Mouse (Mus musculus): ENCODE measurements at regions not wholly inside any gene's neighbourhood (a gene's known extent, or its start where the extent isn't known, plus 50 kb on each side); places are given as distances from the start of the nearest gene placed in this dataset.

DNA sequence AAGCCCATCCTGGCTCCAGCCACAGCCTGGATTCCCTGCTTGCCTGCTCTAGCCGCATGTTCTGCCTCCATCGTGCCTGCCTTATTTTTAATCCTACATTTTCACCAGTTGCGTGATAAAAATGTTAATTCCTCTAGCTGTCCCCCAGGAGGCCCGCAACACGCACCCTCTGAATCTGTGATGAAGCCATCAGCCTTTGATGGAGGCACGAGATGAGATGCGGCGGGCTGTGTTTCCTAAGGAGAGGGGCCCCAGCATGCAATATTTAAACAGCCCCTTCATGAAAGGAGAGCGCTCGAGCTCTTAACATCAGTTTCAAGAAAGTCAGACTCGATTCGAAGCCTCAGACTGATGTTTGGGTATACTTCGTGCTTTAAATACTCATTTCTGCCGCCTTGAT lies 76.3 kb downstream of the Nptx2 start:
- DNase-seq (ENCODE audit: low spot score in 2 of 2), result no peak

DNA sequence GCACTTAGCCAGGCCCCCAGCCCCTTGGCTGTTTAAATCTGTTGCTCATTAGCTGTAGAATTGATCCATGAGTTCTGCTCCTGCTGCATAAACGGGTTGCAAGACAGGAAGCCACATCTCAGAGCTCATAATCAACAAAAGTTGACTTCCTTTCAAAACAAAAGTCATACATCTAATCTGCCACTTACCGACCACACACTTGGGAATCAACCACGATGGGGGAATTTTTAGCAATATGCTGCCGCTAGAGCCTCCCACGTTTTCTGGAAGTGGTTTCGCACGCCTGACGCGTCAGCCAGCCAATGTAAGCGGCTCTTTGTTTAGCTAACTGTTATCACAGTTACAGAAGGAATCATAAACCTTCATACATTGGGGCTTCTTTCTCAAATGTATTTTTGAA lies 77.7 kb downstream of the Nptx2 start:
- DNase-seq (ENCODE audit: low spot score in 2 of 2), result peak; percentile 27 to 69

DNA sequence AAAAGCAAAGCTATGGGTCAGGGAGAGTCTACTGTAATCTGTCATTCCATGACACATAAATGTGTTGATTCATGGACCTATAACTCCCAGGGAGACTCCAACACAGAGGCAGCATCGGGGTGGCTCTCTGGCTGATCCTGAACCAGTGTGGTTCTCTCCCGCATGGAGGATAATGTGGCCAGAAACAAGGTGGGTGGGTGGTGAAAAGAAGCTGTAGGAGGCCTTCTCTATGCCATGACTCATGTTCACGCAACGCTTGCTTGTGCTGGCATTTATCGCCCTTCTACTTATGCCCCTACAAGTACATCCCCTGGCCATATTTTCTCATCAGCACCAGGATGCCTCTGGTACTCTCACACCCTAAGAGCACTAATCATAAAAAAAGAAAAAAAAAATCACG lies 86.6 kb downstream of the Nptx2 start:
- no peak for DNase-seq (ENCODE audit: low spot score in 2 of 2)

DNA sequence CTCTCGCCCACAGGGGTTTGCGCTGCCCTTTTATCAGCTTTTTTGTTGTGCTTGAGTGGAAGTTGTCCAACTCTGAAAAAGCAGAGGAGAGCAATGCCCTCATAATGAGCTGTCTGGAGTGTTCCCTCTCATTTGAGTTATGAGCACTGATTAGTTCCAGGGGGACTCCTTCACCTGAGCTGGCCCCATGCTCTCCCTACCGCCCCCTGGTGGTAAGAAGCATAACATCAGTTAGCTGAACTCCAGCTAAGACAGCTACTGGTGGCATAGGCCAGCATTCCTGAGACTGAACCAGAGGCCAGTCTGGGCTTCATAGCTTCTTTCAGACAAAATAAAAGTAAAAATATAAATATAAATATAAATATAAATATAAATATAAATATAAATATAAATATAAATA lies 92.9 kb downstream of the Nptx2 start:
- peak in 1 of 2 experiments; percentile 42 for DNase-seq (ENCODE audit: low spot score in 2 of 2)

DNA sequence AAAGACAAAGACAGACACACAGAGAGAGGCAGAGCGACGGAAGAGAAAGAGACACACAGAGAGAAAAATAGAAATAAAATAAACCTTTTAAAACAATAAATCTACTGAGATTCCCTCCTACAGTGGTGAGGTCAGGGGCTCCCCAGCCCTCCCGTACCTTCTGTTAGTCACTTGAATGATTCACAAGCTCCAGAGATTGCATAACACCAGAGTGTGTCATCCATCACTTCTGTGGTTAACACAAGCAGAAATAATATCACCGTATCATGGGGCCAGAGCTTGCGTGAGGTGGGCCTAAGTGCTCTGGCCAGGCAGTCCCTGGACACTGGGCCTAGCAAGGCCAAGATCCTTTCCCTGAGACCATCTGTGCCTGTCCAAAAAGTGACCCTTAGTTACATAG lies 93.9 kb downstream of the Nptx2 start:
- no peak for DNase-seq (ENCODE audit: low spot score in 2 of 2)

DNA sequence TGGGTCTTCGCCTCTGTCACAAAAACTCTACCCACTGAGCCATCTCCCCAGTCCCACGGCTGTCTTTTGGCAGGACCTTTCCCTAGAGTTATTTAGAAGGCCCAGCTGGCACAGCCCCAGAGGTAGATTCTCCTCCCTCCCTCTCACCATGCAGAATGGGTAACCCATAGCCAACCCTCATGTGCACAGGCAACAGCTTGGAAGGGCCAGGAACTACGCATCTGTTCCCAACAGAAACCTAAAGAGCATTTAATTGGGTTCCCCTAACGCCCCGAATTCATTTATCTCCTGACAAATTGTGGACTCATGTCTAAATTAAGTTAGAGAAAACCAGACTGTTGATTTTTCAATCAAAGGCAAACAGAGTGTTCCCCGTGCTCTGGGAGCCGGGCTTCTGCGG lies 97.1 kb downstream of the Nptx2 start:
- no peak for DNase-seq (ENCODE audit: low spot score in 2 of 2)

DNA sequence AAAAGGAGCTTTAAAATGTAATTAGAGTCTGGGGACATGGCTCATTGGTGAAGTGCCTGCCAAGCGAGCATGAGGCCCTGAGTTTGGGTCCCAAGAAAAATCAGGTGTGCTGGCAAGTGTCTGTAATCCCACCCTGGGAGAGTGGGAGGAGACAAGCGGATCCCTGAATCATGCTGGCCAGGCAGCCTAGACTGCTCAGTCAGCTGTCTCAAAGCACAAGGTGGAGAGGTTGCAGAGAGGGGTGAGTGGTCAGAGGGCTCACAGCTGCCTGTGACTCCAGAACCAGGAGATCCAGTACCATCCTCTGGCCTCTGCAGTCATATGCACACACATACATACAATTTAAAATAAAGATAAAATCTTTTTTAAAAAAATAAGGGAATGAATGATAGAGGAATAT lies 97.7 kb downstream of the Nptx2 start:
- DNase-seq (ENCODE audit: low spot score in 2 of 2), result no peak

DNA sequence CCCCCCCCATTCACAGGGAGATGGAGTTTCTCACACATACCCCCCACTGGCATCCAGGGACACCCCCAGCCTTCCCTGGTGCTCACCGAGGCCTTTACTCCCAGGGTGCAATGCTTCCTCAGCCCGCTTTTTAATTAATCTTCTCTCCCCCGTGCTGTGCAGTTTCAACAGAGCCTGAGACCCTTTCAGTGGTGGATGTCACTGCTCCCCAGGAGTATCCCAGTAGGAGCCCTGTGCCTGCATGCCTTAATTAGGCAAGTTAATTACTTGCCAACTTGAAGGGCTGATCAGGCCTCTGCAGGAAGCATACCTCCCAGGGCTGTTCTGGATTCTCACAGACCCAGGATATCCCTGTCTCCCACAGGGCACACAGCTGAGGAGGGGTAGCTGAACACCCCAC lies 99.7 kb downstream of the Nptx2 start:
- DNase-seq (ENCODE audit: low spot score in 2 of 2), result no peak

DNA sequence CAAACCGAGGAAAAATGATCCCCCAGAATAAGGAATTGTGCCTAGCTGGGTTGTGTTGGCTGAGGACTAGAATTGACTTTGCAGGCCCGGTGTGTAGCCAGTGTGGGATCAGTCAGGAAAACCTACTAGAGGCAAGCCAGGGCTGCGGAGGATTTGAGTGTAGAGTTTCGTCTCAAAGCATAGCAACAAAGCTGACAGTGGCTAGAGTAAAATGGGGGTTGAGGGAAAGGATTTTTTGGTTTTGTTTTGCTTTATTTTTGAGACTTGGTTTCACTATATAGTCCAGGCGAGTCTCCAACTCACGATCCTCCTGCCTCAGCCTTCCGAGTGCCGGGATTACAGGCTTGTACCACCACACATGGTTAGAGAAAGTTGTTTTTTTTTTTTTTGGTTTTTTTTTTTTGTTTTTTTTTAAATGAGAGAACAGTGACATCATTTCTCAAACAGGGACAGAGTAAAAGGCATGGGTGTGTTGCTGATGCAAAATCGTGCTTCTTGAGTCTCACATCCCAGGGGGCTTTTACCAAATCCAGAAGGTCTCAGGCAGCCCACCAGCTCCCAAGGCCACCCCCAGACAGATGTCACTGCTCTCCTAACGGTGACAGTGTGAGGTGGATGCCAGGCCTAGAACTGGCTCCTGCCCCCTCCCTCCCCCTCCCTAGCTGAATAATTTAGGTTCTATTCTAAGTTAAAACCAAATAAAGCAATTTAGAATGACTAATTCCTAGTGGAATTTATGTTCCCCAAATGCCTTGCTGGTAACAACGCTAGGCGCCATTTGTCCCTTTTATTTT lies 101.8 kb downstream of the Nptx2 start:
- peak in 1 of 2 experiments; percentile 37 for DNase-seq (ENCODE audit: low spot score in 2 of 2)

DNA sequence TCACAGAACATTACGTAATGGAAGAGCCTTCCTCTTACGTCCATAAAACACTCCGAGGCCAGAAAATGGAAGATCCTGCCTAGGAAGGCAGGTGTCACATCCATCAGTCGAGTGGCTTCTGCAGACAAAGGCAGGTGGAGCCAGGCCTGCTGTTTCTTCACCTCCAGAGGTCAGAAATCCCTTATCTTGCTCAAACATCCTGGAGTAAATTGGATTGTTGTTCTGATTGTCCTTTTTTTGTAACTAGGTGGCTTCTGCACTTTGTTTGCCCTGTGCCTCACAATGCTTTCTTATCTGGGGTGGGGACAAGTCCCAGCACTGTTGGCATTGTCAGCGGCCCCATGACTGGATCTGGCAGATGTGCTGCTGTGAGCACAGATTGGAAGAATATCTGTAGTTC lies 106.5 kb downstream of the Nptx2 start:
- no peak for DNase-seq (ENCODE audit: low spot score in 2 of 2)

DNA sequence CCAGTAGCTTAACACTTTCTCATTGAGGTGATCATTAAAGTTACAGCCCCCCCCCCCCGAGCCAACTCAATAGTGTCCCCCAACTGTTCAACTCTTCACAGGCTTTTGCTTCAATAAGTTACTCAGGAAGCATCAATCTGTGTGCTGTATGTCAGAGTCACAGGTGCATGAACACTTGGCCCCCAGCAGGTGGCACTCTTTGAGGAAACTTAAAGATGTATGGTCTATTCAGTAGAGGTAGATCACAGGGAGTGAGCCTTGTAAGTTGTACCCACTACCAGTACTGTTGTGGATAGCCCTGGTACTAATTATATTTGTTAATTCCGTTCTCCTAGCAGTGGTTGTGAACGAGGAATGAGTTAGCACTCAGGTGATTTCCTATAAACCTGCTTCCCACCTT lies 99.6 kb downstream of the Tmem130 start:
- no peak for DNase-seq (ENCODE audit: low spot score in 2 of 2)

DNA sequence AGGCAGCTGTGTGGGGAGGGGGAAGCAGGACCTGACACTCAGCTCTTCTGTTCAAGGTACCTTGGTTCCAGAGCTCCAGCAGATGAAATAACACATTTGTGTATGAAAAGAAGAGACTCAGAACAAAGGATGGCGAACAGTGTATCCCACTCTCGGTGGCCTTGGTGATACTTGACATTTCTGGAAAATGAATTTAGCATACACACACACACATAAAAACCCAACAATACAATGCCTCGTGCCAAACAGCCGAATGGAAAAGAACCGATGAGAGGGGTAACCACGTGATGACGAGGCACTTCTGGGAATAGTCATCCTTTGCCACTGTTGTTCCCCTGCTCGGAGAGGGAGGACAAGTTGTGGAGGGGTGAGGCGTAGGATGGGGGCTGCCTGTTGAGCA lies 97.6 kb downstream of the Tmem130 start:
- no peak for DNase-seq (ENCODE audit: low spot score in 2 of 2)

DNA sequence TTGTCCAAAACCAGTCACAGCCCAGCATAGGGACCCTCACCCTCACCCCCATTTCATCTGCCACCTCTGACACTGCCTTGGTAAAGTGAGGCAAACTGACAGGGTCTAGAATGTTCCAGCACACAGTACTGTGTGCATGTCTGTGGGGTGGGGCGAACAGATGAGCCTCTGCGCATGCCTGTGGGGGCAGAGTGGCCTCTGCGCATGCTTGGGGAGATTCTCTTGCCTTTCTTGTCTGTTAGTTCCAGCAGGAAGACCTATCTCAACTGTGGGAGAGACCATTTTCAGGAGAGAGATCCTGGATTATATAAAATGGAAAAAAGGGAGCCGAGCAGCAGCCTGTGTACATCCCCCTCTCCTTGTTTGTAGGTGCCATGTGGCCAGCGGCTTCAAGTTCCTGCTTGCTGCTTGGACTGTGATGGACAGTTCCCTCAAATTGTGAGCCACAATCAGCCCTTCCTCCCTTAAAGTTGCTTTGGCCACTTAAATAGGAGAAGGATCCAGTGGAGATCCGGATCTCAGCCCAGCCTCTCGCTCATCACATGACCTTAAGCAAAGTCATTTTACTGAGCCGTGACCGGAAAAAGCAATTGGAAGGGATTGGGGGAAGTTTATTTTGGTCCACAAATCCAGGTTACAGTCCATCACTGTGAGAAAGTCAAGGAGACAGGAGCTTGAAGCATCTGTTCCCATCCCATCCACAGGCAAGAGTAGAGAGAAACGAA lies 96.9 kb downstream of the Tmem130 start:
- DNase-seq (ENCODE audit: low spot score in 2 of 2), result no peak

DNA sequence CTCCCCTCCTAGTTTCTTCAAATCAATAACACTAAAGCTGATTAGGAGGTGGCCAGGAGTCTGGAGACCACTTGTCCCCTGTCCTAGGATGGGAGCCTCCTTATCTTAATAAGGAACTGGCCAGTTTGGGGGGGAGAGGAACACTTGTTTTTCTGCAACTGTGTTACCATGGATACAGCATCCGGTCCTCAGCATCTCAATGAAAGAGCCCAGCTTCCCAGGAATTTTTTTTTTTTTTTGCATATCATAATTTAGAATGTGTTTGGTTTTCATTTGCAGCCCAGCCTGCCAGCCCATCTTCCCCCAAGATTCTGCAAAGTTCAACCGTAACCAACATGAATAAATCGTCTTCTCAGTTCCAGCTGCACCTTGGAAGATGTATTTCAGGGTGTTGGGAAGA lies 93.6 kb downstream of the Tmem130 start:
- DNase-seq (ENCODE audit: low spot score in 2 of 2), result peak in 1 of 2 experiments; percentile 8

DNA sequence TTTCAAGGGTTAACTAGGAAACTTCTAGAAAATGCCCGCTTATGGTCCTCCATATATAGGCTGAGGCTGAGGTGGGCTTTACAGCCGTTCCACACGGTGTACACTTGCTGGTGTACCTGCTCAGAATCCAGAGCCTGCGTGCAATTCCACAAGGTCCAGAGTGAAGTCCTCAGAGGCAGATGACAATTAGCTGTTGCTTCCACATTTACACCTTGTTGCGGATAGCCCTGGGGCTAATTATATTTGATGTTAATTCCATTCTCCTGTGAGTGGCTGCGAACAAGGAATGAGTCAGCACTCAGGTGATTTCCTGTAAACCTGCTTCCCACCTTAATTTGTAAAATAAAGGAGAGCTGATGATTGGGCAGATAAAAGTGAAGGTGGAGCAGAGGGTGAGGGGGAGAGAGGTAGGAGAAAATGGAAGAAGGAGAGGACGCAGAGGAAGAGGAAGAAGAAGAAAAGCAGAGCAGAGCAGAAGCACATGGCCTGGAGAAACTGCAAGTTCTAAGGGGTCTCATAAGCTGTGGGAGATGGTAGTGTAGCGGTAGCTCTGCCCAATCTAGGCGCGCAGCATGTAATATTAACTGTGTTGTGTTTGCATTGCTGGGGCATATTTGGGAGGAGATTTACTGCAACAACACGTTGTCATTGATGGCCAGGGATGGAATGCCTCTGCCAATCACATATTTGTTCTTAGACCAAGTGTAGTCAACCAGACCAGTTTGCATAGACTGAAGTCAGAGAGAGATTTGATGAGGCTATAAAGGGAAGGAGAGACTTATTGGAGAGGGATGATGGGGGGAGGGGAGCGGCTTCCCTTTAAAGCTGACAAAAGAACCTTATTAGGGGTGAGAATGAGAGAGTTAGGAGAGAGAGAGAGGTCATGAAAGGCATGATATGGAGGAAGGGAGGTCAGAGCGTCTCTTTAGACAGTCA lies 82.5 kb downstream of the Tmem130 start:
- no peak for DNase-seq (ENCODE audit: low spot score in 2 of 2)

DNA sequence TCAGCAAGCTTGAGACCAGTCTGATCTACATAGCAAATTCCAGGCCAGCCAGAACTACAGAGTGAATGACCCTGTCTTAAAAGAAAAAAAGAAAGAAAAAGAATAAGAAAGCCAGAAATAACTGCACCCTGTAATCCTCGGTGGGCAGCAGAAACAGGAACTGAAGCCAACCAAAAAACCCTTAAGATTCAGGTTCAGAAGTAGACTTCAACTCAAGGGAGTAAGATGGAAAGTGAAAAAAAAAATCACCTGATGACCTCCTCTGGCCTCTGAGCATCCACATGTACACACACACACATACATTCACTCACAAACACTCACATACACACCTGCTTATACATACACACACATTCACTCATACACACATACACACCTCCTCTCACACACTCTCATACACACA lies 77.4 kb downstream of the Tmem130 start:
- no peak for DNase-seq (ENCODE audit: low spot score in 2 of 2)
